Mouse (Mus musculus): ENCODE measurements at regions not wholly inside any gene's neighbourhood (a gene's known extent, or its start where the extent isn't known, plus 50 kb on each side); places are given as distances from the start of the nearest gene placed in this dataset.

DNA sequence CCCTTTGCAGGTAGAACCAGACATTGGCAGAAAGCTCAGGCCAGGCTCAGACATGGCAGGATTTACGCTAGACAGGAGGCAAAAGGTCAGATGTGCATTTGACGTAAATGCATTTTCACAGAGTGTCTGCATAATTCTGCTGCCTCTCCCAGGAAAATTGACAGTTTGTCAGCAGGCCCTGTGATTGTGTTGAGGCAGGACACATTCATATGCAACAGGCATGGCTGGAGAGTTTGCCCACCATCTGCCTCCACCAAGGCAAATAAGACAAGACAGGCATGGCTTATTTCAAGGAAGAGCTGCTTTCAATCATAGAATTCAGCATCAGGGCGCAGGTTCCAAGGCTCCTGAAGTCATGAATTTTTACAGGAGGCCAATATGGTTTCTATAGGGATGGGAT lies 389.1 kb upstream of the Igfbp7 start:
- H3K27me3 ChIP-seq (ENCODE audit: control insufficient read depth, insufficient read depth, low read length), result no peaks in the 10 kb centered on the region
- ATAC-seq (ENCODE audit: insufficient read depth, low read depth), result no peak
- DNase-seq (ENCODE audit: low spot score), result no peak

DNA sequence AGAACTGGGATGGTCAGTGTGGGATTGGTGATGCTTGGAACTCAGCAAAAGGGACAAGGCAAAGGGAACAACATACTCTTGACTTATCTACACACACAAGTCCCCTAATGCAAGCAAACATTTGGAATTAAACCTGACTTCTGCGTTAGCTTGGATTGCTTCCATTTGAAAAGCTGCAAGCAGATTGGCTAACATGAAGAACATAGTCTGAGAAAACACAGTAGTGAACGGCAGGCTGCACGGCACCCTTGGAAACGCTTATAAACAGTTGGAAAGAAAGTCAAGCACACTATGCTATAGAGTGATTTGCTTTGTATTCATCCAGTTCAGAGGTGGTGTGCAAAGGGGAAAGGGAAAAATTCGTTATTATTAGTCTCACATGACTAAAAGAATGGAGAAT lies 387.9 kb upstream of the Igfbp7 start:
- ATAC-seq (ENCODE audit: insufficient read depth, low read depth), result no peak
- H3K4me3 ChIP-seq (ENCODE audit: low read depth, low read length), result no peak overlapping the region
- no peak for TF ChIP-seq CTCF (IDR thresholded peaks at IDR 0.05; ENCODE audit: low read depth)
- no peak for TF ChIP-seq EP300 (IDR thresholded peaks at IDR 0.05; ENCODE audit: low read depth)
- no peaks in the 10 kb centered on the region for H3K9me3 ChIP-seq (replicated peaks; ENCODE audit: control insufficient read depth, low read length)
- H3K4me1 ChIP-seq (ENCODE audit: control insufficient read depth, insufficient read depth), result no peaks in the 10 kb centered on the region
- DNase-seq (ENCODE audit: low spot score), result no peak
- WGBS, result 72% methylated on average over 5 of the region's 5 CpGs
- no peaks in the 10 kb centered on the region for H3K36me3 ChIP-seq (replicated peaks; ENCODE audit: control insufficient read depth, insufficient read depth, low read length)
- no peak overlapping the region for H3K27ac ChIP-seq (ENCODE audit: low read depth)
- no peaks in the 10 kb centered on the region for H3K27me3 ChIP-seq (ENCODE audit: control insufficient read depth, insufficient read depth, low read length)
- H3K9ac ChIP-seq (replicated peaks; ENCODE audit: low read depth, low read length), result no peak overlapping the region
- H3K4me2 ChIP-seq (ENCODE audit: low read depth, low read length), result no peak overlapping the region

More for the DNA sequence above, 389.1 kb upstream of the Igfbp7 start:
- Histone ChIP-seq H3K4me2 (ENCODE audit: low read depth, low read length) (no peak overlapping the region), H3K4me1 (ENCODE audit: control insufficient read depth, insufficient read depth) (no peaks in the 10 kb centered on the region), H3K27ac (ENCODE audit: low read depth) (no peak overlapping the region), H3K9me3 (replicated peaks; ENCODE audit: control insufficient read depth, low read length) (no peaks in the 10 kb centered on the region), H3K36me3 (replicated peaks; ENCODE audit: control insufficient read depth, insufficient read depth, low read length) (no peaks in the 10 kb centered on the region), H3K9ac (replicated peaks; ENCODE audit: low read depth, low read length) (no peak overlapping the region), H3K4me3 (ENCODE audit: low read depth, low read length) (no peak overlapping the region)
- WGBS, result 73% methylated on average over 3 of the region's 3 CpGs
- TF ChIP-seq CTCF (IDR thresholded peaks at IDR 0.05; ENCODE audit: low read depth) (no peak), EP300 (IDR thresholded peaks at IDR 0.05; ENCODE audit: low read depth) (no peak)

DNA sequence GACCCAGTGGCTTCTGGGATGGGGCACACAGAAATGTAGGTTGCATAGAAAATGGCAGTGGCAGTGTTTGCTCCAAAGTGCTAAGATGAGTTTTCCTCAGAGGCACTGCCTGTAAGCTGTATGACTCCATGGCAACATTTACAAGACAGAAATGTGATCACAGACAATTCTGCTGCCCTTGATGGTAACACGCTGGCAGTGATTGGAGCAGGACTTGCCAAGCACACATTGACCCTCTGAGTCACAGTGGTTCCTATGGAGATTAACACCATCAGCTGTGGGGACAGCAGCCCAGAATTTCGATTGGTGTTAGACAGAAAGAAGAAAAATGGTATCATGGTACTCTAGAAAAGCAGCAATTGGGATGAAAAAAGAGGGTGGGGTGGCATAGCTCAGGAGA lies 376.1 kb upstream of the Igfbp7 start:
- DNase-seq (ENCODE audit: low spot score), result no peak
- WGBS, result 54% methylated on average over 2 of the region's 2 CpGs
- no peak for ATAC-seq (ENCODE audit: insufficient read depth, low read depth)

DNA sequence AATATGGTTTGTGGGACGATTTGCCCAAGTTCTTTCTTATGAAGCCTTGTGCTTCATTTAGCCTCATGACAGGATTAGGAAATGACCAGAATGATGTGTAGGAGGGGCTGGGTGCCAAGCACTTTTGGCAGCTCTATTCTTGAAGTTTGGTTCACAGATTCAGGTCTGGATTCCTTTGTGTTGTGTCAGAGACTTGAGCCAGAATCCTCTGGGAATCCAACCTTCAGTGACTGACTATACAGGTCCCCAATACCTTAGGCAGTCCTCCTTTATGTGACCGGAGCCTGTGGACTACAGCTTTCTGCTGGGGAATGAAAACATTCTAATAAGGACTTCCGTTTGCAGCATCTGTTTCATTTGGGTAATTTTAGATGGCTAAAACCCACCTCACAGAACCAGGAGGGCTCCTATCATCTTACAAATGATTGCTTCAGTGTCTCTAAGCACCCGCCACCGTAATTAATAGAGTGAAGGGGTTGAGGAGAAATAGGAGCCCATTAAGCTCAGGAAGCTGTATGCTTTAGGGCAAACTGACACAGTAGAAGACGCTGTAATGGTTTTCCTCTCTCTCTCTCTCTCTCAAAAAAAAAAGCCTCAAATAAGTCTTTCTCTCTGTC lies 354.7 kb upstream of the Igfbp7 start:
- WGBS, result 69% methylated on average over 6 of the region's 6 CpGs
- ATAC-seq (ENCODE audit: insufficient read depth, low read depth), result no peak
- no peak for DNase-seq (ENCODE audit: low spot score)

More for the DNA sequence above, 376.1 kb upstream of the Igfbp7 start:
- Histone ChIP-seq H3K4me1 (ENCODE audit: control insufficient read depth, insufficient read depth) (no peaks in the 10 kb centered on the region), H3K36me3 (replicated peaks; ENCODE audit: control insufficient read depth, insufficient read depth, low read length) (no peaks in the 10 kb centered on the region), H3K9me3 (replicated peaks; ENCODE audit: control insufficient read depth, low read length) (no peaks in the 10 kb centered on the region), H3K27me3 (ENCODE audit: control insufficient read depth, insufficient read depth, low read length) (no peaks in the 10 kb centered on the region), H3K4me3 (ENCODE audit: low read depth, low read length) (no peak overlapping the region), H3K4me2 (ENCODE audit: low read depth, low read length) (no peak overlapping the region), H3K9ac (replicated peaks; ENCODE audit: low read depth, low read length) (no peak overlapping the region), H3K27ac (ENCODE audit: low read depth) (no peak overlapping the region)
- TF ChIP-seq EP300 (IDR thresholded peaks at IDR 0.05; ENCODE audit: low read depth) (no peak), CTCF (IDR thresholded peaks at IDR 0.05; ENCODE audit: low read depth) (no peak)

DNA sequence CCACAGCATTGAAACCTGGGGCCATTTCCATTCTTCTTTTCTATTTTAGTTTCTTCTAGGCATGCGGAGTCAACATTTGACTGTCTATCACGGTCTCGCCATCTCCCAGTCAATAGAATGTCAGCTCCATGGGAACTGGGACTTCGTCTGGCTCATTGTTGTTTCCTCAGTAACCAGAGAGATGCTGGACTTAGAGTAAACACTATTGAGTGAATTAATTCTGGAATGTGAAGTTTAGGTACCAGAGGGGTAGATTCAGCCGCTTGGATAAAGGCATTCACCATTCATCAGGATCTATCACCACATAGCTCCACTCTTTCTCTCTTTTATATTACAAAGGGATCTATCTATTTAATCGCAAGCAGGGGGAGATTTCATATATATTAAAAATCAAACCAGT lies 354.2 kb upstream of the Igfbp7 start:
- H3K4me1 ChIP-seq (ENCODE audit: control insufficient read depth, insufficient read depth), result no peaks in the 10 kb centered on the region
- ATAC-seq (ENCODE audit: insufficient read depth, low read depth), result no peak
- H3K9ac ChIP-seq (replicated peaks; ENCODE audit: low read depth, low read length), result no peak overlapping the region
- H3K27me3 ChIP-seq (ENCODE audit: control insufficient read depth, insufficient read depth, low read length), result no peaks in the 10 kb centered on the region
- WGBS, result 80% methylated on average over 6 of the region's 6 CpGs
- no peak overlapping the region for H3K27ac ChIP-seq (ENCODE audit: low read depth)
- H3K9me3 ChIP-seq (replicated peaks; ENCODE audit: control insufficient read depth, low read length), result no peaks in the 10 kb centered on the region
- TF ChIP-seq CTCF (IDR thresholded peaks at IDR 0.05; ENCODE audit: low read depth) (no peak), EP300 (IDR thresholded peaks at IDR 0.05; ENCODE audit: low read depth) (no peak)
- H3K4me3 ChIP-seq (ENCODE audit: low read depth, low read length), result no peak overlapping the region
- DNase-seq (ENCODE audit: low spot score), result no peak
- no peaks in the 10 kb centered on the region for H3K36me3 ChIP-seq (replicated peaks; ENCODE audit: control insufficient read depth, insufficient read depth, low read length)
- H3K4me2 ChIP-seq (ENCODE audit: low read depth, low read length), result no peak overlapping the region

More for the DNA sequence above, 354.7 kb upstream of the Igfbp7 start:
- Histone ChIP-seq H3K4me2 (ENCODE audit: low read depth, low read length) (no peak overlapping the region), H3K27ac (ENCODE audit: low read depth) (no peak overlapping the region), H3K36me3 (replicated peaks; ENCODE audit: control insufficient read depth, insufficient read depth, low read length) (no peaks in the 10 kb centered on the region), H3K27me3 (ENCODE audit: control insufficient read depth, insufficient read depth, low read length) (no peaks in the 10 kb centered on the region), H3K4me3 (ENCODE audit: low read depth, low read length) (no peak overlapping the region), H3K9me3 (replicated peaks; ENCODE audit: control insufficient read depth, low read length) (no peaks in the 10 kb centered on the region), H3K4me1 (ENCODE audit: control insufficient read depth, insufficient read depth) (no peaks in the 10 kb centered on the region), H3K9ac (replicated peaks; ENCODE audit: low read depth, low read length) (no peak overlapping the region)
- no peak for TF ChIP-seq EP300 (IDR thresholded peaks at IDR 0.05; ENCODE audit: low read depth)
- TF ChIP-seq CTCF (IDR thresholded peaks at IDR 0.05; ENCODE audit: low read depth), result no peak

DNA sequence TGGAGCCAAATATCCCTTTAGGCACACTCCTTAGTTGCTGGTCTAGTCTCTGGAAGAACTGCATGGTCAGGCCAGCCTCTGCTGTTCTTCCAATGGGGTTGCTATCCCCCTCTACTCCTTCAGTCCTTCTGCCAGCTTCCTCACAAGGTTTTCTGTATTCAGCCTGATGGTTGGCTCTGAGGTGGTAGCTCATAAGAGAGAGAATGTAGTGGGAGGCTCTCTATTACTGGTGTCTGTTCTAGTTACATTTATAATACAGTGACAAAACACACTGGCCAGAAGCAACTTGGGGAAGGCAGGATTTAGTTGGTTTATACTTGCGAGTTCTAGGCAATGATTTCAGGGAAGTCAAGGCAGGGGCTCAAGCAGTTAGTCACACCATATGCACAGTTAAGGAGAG lies 341.1 kb upstream of the Igfbp7 start:
- no peaks in the 10 kb centered on the region for H3K27me3 ChIP-seq (ENCODE audit: control insufficient read depth, insufficient read depth, low read length)
- 77% methylated on average over 1 of the region's 1 CpGs for WGBS
- no peak for DNase-seq (ENCODE audit: low spot score)
- TF ChIP-seq EP300 (IDR thresholded peaks at IDR 0.05; ENCODE audit: low read depth), result no peak
- no peak for TF ChIP-seq CTCF (IDR thresholded peaks at IDR 0.05; ENCODE audit: low read depth)
- H3K36me3 ChIP-seq (replicated peaks; ENCODE audit: control insufficient read depth, insufficient read depth, low read length), result no peaks in the 10 kb centered on the region
- H3K4me1 ChIP-seq (ENCODE audit: control insufficient read depth, insufficient read depth), result no peaks in the 10 kb centered on the region
- no peak for ATAC-seq (ENCODE audit: insufficient read depth, low read depth)
- H3K4me3 ChIP-seq (ENCODE audit: low read depth, low read length), result no peak overlapping the region
- H3K9me3 ChIP-seq (replicated peaks; ENCODE audit: control insufficient read depth, low read length), result no peaks in the 10 kb centered on the region
- H3K4me2 ChIP-seq (ENCODE audit: low read depth, low read length), result no peak overlapping the region
- no peak overlapping the region for H3K27ac ChIP-seq (ENCODE audit: low read depth)
- no peak overlapping the region for H3K9ac ChIP-seq (replicated peaks; ENCODE audit: low read depth, low read length)

Data from heart, postnatal 0 days (tissue).